Mouse (Mus musculus) olfactory bulb, adult 2 months (tissue): ENCODE results near the gene Cks2.

ENCODE experiments used
- CTCF ChIP-seq: fragments of 200-500 bp; IDR thresholded peaks from 2 replicates; pipeline ENCODE4 v1.5.1; 2012; ENCODE audit warnings: low read depth, mild to moderate bottlenecking, low read length, moderate library complexity; ENCODE audit not compliant: insufficient read depth
- POLR2A ChIP-seq: fragments of 200-500 bp; IDR thresholded peaks from 2 replicates; pipeline ENCODE4 v1.6.1; 2012; ENCODE audit warnings: mild to moderate bottlenecking, low read depth, low read length, moderate library complexity; ENCODE audit not compliant: insufficient read depth

DNA sequence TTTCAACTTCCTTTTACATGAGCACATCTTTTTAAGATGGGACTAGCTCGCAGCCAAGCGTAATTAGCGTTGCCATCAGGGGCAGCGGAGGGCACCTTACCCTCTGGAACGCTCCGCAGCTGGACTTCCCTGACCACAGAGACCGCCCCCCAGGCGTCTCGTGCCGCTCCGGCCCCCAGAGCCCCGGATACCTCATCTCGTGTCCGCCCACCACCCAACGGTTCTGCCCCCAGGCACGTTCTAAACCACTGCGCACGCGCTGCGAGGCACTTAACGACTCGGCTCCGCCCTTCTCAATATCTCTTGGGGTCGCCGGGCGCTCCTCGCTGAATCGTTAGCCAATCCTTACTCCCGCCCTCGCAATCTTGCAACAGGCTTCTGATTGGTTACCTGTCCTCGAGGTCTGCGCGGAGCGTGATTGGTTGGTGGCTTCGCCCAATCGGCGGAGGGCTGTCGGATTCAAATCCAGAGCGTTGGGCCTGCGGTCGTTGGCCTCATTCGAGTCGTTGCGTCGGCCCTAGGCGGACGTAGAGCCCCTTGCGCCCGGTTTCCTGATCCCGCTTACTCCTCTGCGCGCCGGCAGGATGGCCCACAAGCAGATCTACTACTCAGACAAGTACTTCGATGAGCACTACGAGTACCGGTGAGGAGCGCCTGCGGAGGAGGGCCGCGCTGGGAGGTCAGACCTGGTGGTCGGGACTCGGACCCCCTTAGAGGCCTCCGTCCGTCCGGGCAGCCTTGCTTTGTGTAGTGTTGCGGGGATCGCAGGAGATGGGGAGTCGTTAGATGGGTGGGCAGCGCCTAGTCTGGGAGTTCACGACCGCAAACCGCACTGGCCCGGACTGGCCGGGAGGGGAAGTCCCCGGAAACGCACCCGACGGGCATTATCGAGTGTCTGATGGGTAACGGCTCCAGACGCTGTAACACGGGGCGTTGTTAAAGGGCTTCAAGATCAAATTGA is at the start of gene Cks2:
- TF ChIP-seq CTCF (no peak), POLR2A (peak; percentile 62)
